Mouse (Mus musculus) embryonic fibroblast, embryonic 13.5 days (primary cell): ENCODE results near the gene Gm21981. TPM values are rescaled to one million over a fixed set of nuclear protein-coding genes. Genes with fewer than 3 reads are reported as not detected.
"Not testable (repeated sequence)": the region's sequence is repeated elsewhere in the genome, so short reads cannot be mapped to it uniquely, and the experiment has no call there.

Source experiments
- H3K27ac ChIP-seq: 2 replicates; pipeline ENCODE4 v1.5.1; 2012; ENCODE audit warnings: low read length, control low read depth, inconsistent platforms; ENCODE audit not compliant: insufficient read depth
- H3K4me1 ChIP-seq: 2 replicates; pipeline ENCODE4 v1.6.1; 2011; ENCODE audit warnings: low read length; ENCODE audit not compliant: control insufficient read depth, insufficient read depth
- H3K4me3 ChIP-seq: 2 replicates; pipeline ENCODE4 v1.5.1; 2011; ENCODE audit warnings: mild to moderate bottlenecking, control low read depth, low read length; ENCODE audit not compliant: insufficient read depth
- CTCF ChIP-seq: IDR thresholded peaks from 2 replicates; pipeline ENCODE4 v1.5.1; 2011; ENCODE audit warnings: mild to moderate bottlenecking, control low read depth, low read length, moderate library complexity, borderline replicate concordance; ENCODE audit not compliant: insufficient read depth
- POLR2A ChIP-seq: IDR thresholded peaks from 2 replicates; pipeline ENCODE4 v1.6.1; 2011; ENCODE audit warnings: low read depth, mild to moderate bottlenecking, control low read depth, low read length, moderate library complexity
- polyA plus RNA-seq: library from polyadenylated mRNA; stranded (reverse); fragments of >200 nt; gene quantifications from 2 replicates; pipeline ENCODE4 v1.2.4, GENCODE M21; 2011; ENCODE audit warnings: low read depth; ENCODE audit not compliant: missing spikeins, insufficient read length

Gm21981 gene
- polyA plus RNA-seq, 1 experiment = 3.0 TPM

DNA sequence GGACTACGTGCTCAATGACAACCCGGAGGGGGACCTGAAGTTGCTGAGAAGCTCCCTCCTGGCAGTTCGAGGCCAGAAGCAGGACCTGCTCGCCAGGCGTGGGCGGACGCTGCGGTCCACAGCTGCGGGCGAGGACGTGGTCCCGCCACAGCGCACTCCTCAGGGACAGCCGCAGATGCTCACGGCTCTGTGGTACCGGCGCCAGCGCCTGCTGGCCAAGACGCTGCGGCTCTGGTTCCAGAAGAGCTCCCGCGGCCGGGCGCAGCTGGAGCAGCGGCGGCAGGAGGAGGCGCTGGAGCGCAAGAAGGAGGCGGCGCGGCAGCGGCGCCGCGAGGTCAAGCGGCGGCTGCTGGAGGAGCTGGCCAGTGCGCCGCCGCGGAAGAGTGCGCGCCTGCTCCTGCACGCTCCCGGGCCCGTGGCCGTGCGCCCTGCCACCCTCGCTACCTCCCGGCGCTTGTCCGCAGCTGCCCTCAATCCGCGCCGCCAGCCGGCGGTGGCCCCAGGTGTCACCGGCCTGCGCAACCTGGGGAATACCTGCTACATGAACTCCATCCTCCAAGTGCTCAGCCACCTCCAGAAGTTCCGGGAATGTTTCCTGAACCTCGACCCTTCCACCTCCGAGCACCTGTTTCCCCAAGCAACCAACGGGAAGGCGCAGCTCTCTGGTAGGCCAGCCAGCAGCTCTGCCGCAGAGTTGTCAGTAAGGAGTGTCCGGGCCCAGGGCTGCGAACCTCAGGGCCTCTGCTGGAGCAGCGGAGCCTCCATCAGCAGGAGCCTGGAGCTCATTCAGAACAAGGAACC is 21.7 kb downstream of the Gm21981 start:
- no peak overlapping the region for H3K27ac ChIP-seq
- H3K4me1 ChIP-seq = peaks cover 3% of the 10 kb centered on the region; the same call in 1 of the 2 replicates
- TF ChIP-seq POLR2A = peak; percentile 43; the same call in 1 of the 2 replicates
- TF ChIP-seq CTCF = no peak
- H3K4me3 ChIP-seq = peak overlapping the region; percentile 25

GRCm38 (mm10) chr17:47671988-47672310 is 22.3 kb downstream of the Gm21981 start:
- H3K4me1 ChIP-seq = peaks cover 3% of the 10 kb centered on the region; the same call in 1 of the 2 replicates
- TF ChIP-seq POLR2A = no peak
- no peak for TF ChIP-seq CTCF
- peak overlapping the region; percentile 18 for H3K4me3 ChIP-seq
- H3K27ac ChIP-seq = no peak overlapping the region

DNA sequence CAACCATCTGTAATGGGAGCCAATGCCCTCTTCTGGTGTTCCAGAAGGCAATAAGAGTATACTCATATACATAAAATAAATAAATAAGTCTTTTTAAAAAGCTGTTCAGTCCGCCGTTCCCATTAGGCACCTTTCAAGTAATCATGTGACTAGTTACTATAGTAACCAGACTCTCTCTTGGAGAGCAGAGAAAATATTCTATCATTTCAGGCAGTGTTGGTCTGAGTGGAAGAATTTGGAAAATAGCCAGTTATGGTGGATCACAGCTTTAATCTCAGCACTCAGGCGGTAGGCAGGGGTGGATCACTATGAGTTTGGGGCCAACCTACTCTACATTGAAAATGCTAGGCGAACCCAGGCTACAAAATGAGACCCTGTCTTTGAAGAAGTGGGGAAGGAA is 25.1 kb downstream of the Gm21981 start:
- H3K27ac ChIP-seq = no peak overlapping the region
- TF ChIP-seq POLR2A = no peak
- TF ChIP-seq CTCF = no peak
- H3K4me3 ChIP-seq = no peak overlapping the region
- peaks cover 3% of the 10 kb centered on the region; the same call in 1 of the 2 replicates for H3K4me1 ChIP-seq

DNA sequence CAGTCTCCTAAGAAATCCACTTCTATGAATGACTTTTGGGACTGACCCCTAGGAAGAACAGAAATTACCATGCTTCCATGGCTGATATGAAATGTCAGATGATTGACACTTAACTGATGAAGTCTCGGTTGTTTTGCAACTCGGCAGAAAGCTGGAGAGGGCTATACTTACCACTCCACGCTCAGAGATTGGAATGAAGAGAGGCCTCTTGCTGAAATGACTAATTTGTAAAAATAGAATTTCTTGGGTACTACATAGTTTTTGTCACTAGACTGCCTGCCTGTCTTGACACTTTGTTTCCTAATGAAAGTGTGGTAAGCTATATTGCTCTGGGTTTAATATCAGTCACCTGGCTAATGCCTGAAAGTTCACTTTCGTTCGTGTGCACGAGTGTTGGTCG is 29.8 kb downstream of the Gm21981 start:
- Histone ChIP-seq H3K4me1 (no peaks in the 10 kb centered on the region), H3K27ac (no peak overlapping the region), H3K4me3 (no peak overlapping the region)
- TF ChIP-seq CTCF (no peak), POLR2A (no peak)

GRCm38 (mm10) chr17:47663009-47663713 is 31.1 kb downstream of the Gm21981 start:
- TF ChIP-seq POLR2A = no peak
- no peak for TF ChIP-seq CTCF
- Histone ChIP-seq H3K4me3 (no peak overlapping the region), H3K27ac (no peak overlapping the region), H3K4me1 (no peaks in the 10 kb centered on the region)

DNA sequence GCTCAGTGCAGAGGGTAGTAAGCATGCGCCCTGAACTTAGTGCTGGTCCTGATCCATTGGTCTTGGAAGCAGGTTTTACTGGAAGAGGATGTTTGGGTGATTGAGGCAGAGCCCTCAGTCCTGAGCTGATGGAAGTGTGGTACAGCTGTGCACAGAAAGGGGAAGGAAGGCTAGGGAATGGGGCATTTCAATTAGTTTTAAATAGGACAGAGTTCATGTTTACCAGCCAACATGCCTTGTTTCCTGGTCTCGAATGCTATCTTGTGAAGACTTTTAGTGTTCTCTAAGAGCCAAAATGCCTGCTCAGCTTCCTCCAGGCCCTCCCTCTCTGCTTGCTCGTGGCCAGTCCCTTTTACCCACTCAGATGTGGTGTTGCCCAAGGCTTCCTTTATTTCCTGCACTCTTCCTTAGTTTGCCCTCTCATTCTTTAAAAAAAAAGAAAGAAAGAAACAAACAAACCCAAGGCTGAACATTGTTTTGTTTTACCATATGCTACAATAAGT is 35.5 kb downstream of the Gm21981 start:
- Histone ChIP-seq H3K27ac (no peak overlapping the region), H3K4me3 (no peak overlapping the region), H3K4me1 (no peaks in the 10 kb centered on the region)
- no peak for TF ChIP-seq CTCF
- TF ChIP-seq POLR2A = no peak

- no peak for TF ChIP-seq CTCF
- no peak for TF ChIP-seq POLR2A
- Histone ChIP-seq H3K4me3 (no peak overlapping the region), H3K4me1 (no peaks in the 10 kb centered on the region), H3K27ac (no peak overlapping the region)
Measured at GRCm38 (mm10) chr17:47657901-47658300, 36.4 kb downstream of the Gm21981 start.

DNA sequence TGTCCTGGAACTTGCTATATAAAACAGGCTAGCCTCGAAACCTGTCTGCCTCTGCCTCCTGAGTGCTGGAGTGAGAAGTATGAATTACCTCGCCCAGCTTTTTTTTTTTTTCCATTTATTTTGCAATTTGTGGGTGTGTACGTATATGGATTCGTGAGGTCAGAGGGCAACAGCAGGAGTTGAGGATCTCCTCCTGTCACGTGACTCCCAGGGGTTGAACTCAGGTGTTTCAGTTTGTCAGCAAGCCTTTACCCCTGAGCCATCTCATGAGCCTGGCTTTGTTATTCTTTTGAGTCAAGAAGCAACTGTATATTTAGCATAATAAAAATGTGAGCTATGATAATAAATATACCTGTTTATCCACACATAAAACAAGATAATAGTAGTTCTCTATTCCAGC is 38.6 kb downstream of the Gm21981 start:
- H3K4me3 ChIP-seq = no peak overlapping the region
- no peak overlapping the region for H3K27ac ChIP-seq
- TF ChIP-seq CTCF (no peak), POLR2A (no peak)
- H3K4me1 ChIP-seq = no peaks in the 10 kb centered on the region

DNA sequence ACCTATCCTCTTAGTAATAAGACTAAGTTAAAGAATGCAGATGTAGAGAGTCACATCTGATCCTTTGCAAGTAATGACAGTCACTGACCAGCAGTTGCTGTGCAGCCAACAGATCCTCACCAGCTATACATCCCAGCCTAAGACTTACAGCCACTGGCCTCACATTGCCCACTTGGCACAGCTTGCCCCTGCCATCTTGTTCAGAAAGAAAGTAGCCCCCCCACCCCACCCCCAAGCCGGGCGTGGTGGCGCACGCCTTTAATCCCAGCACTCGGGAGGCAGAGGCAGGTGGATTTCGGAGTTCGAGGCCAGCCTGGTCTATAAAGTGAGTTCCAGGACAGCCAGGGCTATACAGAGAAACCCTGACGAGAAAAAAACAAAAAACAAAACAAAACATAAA is 39.9 kb downstream of the Gm21981 start:
- H3K4me1 ChIP-seq, H3K4me3 ChIP-seq, H3K27ac ChIP-seq: not testable (repeated sequence)

- H3K27ac ChIP-seq = no peak overlapping the region
- TF ChIP-seq CTCF = no peak
- H3K4me3 ChIP-seq = no peak overlapping the region
- H3K4me1 ChIP-seq = peaks cover 15% of the 10 kb centered on the region
Measured at GRCm38 (mm10) chr17:47651953-47652352, 42.3 kb downstream of the Gm21981 start.
